Mouse (Mus musculus) retina, embryonic 14.5 days (tissue): ENCODE data around the gene Pcgf2.
A peak's percentile ranks its signal among the peaks of the same experiment; 100 is the strongest.
"Not testable (repeated sequence)": the region's sequence is repeated elsewhere in the genome, so short reads cannot be mapped to it uniquely, and the experiment has no call there.

Experiments
- DNase-seq: peaks from one replicate; pipeline ENCODE4 v3.0.0-alpha.2; 2015; ENCODE audit warnings: low spot score

Pcgf2 gene

DNA sequence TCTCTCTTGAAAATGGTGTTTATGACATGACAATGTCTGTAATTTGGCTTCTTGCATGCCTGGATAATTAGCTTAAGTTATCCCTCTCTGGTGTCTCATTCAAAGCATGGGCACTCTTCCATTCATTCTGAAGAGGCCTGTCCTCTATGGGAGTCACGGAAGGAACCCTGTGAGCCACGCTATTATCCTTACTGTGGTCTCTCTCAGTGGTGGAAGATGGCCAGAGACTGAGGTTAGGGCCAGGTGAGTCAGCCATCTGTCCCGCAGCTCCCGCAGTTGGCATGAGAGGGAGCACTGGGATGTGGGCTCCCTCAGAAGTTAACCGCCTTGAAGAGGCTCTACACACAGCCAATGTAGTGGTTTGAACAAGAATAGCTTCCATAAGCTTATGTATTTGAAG is 50.0 kb downstream of the Pcgf2 start:
- no peak for DNase-seq

DNA sequence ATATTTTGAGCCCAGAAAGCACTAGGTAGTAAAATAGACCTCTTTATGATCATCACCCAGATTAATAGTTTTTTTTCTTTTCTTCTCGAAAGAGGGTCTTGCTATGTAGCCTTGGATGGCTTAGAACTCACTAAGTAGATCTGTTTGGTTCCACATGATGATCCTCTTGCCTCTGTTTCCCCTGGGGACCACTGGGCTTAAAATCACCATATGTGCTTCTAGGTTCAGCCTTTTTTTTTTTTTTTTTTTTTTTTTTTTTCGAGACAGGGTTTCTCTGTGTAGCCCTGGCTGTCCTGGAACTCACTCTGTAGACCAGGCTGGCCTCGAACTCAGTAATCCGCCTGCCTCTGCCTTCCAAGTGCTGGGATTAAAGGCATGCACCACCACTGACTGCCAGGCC is 51.8 kb downstream of the Pcgf2 start:
- not testable (repeated sequence) for DNase-seq

DNA sequence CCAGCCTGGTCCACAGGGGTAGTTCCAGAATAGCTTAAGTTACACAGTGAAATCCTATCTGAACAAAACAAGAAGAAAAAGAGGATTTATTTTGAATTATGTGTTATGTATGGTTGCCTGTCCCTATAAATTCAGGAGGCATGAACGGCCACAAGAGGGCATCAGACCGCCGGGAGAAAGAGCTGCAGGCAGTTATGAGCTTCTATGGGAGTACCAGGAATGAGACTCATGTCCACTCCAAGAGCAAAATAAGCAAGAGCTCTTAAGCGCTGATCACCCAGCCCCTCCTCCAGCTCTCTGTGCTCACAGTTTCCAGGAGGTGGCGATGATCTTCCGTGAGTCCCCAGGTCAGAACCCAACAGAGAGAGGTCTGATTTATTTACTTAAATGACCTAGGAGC is 55.5 kb downstream of the Pcgf2 start:
- peak; percentile 77 for DNase-seq

- DNase-seq, result no peak
Measured at GRCm38 (mm10) chr11:97643380-97644055, 56.8 kb downstream of the Pcgf2 start.

DNA sequence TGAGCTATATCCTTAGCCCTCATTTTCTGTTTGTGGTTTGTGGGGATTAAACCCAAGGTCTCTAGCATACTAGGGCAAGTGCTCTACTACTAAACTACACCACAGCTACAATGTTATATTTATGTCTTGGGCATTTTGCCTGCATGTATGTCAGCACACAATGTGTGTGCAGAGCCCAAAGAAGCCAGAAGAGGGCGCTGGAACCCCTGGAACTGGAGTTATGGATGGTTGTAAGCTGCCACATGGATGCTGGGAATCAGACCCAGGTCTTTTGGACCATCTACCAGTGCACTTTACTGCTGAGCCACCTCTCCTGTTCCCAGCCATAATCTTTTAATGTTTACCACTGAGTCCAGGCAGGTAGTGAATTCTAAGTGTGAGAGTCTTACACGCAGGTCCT is 57.6 kb downstream of the Pcgf2 start:
- no peak for DNase-seq

GRCm38 (mm10) chr11:97641668-97642067 is 58.6 kb downstream of the Pcgf2 start:
- no peak for DNase-seq
